Mouse (Mus musculus) brain, embryonic 14.5 days (tissue): ENCODE results near the gene Ceacam18.
"Not testable (repeated sequence)": the region's sequence is repeated elsewhere in the genome, so short reads cannot be mapped to it uniquely, and the experiment has no call there.

Source experiments
- CTCF ChIP-seq: fragments of 200-500 bp; IDR thresholded peaks from 2 replicates; pipeline ENCODE4 v1.5.1; 2012; ENCODE audit warnings: inconsistent platforms, mild to moderate bottlenecking, moderate library complexity, borderline replicate concordance; ENCODE audit not compliant: insufficient read depth, insufficient read length; ENCODE audit errors: extremely low read depth
- POLR2A ChIP-seq: fragments of 200-500 bp; IDR thresholded peaks from 2 replicates; pipeline ENCODE4 v1.6.1; 2012; ENCODE audit warnings: mild to moderate bottlenecking, inconsistent platforms, borderline replicate concordance; ENCODE audit not compliant: poor library complexity, insufficient read depth, insufficient read length, severe bottlenecking; ENCODE audit errors: extremely low read depth

GRCm38 (mm10) chr7:43667221-43667620 lies 32.7 kb downstream of the Ceacam18 start:
- TF ChIP-seq POLR2A, CTCF: not testable (repeated sequence)
